29 mouse cellular contexts compared by ENCODE assay signal in genomic region chr8:10784481-10784880, GRCm38 (mm10).
DNase-seq lines count a peak whose midpoint lies in the region; ATAC-seq and TF ChIP-seq lines count a peak whose summit lies in the region.
"Had no signal": no experiment of that assay in that cellular context is flagged by ENCODE, and none has a peak within 500 bp of the region (broad histone marks: within the 10 kb centered on the region; RNA-seq: fewer than 3 reads in every experiment).

No protein-coding gene starts in this region.

- no peaks in the 10 kb centered on the region for H3K9me3 ChIP-seq in heart, embryonic 10.5 days
- no peaks in the 10 kb centered on the region for H3K9me3 ChIP-seq in lung, postnatal 0 days (ENCODE audit: low read length)
- H3K9me3 ChIP-seq: midbrain, embryonic 12.5 days; neural tube, embryonic 12.5 days had no signal

- 38% methylated on average over 1 of the region's 1 CpGs for WGBS in heart, embryonic 10.5 days
- WGBS in lung, postnatal 0 days, result 33% methylated on average over 1 of the region's 1 CpGs

- no peak overlapping the region for H3K9ac ChIP-seq in lung, postnatal 0 days (replicated peaks; ENCODE audit: low read depth)
- H3K9ac ChIP-seq: liver, embryonic 14.5 days; midbrain, embryonic 12.5 days; neural tube, embryonic 12.5 days had no signal

- TF ChIP-seq EP300 in lung, postnatal 0 days (IDR thresholded peaks at IDR 0.05), result no peak

- H3K4me1 ChIP-seq in heart, embryonic 10.5 days, result no peaks in the 10 kb centered on the region
- H3K4me1 ChIP-seq in lung, postnatal 0 days (ENCODE audit: insufficient read depth, low read depth, low read length), result no peaks in the 10 kb centered on the region
- H3K4me1 ChIP-seq: neural tube, embryonic 12.5 days had no signal

- no peaks in the 10 kb centered on the region for H3K36me3 ChIP-seq in heart, embryonic 10.5 days
- H3K36me3 ChIP-seq in lung, postnatal 0 days (ENCODE audit: insufficient read depth, low read length), result no peaks in the 10 kb centered on the region
- H3K36me3 ChIP-seq: midbrain, embryonic 12.5 days; neural tube, embryonic 12.5 days had no signal

- H3K4me2 ChIP-seq in lung, postnatal 0 days (replicated peaks; ENCODE audit: low read depth, low read length), result no peak overlapping the region
- H3K4me2 ChIP-seq: heart, embryonic 11.5 days; midbrain, embryonic 12.5 days; neural tube, embryonic 12.5 days had no signal

- no peak for TF ChIP-seq CTCF in lung, postnatal 0 days (IDR thresholded peaks at IDR 0.05)

- DNase-seq in heart, embryonic 10.5 days (ENCODE audit: low spot score), result peak; percentile 61
- DNase-seq in heart, adult 18-20 months, result no peak
- no peak for DNase-seq in lung, postnatal 0 days (ENCODE audit: low spot score)
- no peak for DNase-seq in lung, postnatal 36 days
- DNase-seq in brain, adult 2 months (ENCODE audit: low read depth, low spot score), result peak; percentile 63
- peak; percentile 15 for DNase-seq in telencephalon, adult 2 months (ENCODE audit: low read depth, low spot score)
- no peak for DNase-seq in urinary bladder, adult 2 months (ENCODE audit: low spot score)
- DNase-seq: adrenal gland, postnatal 25 days; cerebellum, adult 2 months; cerebellum, postnatal 14 days; heart, postnatal 36 days; kidney, adult 8-10 months; kidney, postnatal 10 days; layer of hippocampus, adult 9-11 months; liver; lung, adult 2 months; lung, postnatal 14 days; right cerebral cortex, adult 18-20 months; spleen, adult 18-20 months; thymus, adult 2 months; thymus, postnatal 36 days had no signal

- H3K4me3 ChIP-seq in heart, embryonic 10.5 days, result no peak overlapping the region
- no peak overlapping the region for H3K4me3 ChIP-seq in lung, postnatal 0 days (ENCODE audit: low read depth, low read length)
- H3K4me3 ChIP-seq: midbrain, embryonic 12.5 days; myocyte; neural tube, embryonic 12.5 days had no signal

- no peaks in the 10 kb centered on the region for H3K27me3 ChIP-seq in heart, embryonic 10.5 days (ENCODE audit: insufficient read depth, poor library complexity, severe bottlenecking)
- no peaks in the 10 kb centered on the region for H3K27me3 ChIP-seq in lung, postnatal 0 days (replicated peaks; ENCODE audit: insufficient read depth, low read length)
- H3K27me3 ChIP-seq: midbrain, embryonic 12.5 days; neural tube, embryonic 12.5 days had no signal

- no peak overlapping the region for H3K27ac ChIP-seq in heart, embryonic 10.5 days
- H3K27ac ChIP-seq in lung, postnatal 0 days (ENCODE audit: low read length), result no peak overlapping the region
- H3K27ac ChIP-seq: liver, embryonic 14.5 days; midbrain, embryonic 12.5 days; neural tube, embryonic 12.5 days had no signal

- peak; percentile 43 for ATAC-seq in lung, postnatal 0 days
- ATAC-seq: CD4-positive, CD25-positive, alpha-beta regulatory T cell, adult 4 months; forebrain, embryonic 16.5 days; intestine, embryonic 16.5 days had no signal

Comparison
In these comparisons a context has a peak if more than half of its experiments do, and no peak if none do; other contexts are left out.
1. DNase-seq: peak in heart, embryonic 10.5 days (single experiment), brain, adult 2 months (single experiment) and telencephalon, adult 2 months (single experiment); none in heart, adult 18-20 months (0 of 2), lung, postnatal 0 days (single experiment), lung, postnatal 36 days (single experiment) and urinary bladder, adult 2 months (single experiment).